Mouse (Mus musculus) ES-Bruce4 (cell line): Measurements from ENCODE around the gene Awat1.

ENCODE experiments used
- CTCF ChIP-seq: IDR thresholded peaks from one replicate; pipeline ENCODE4 v1.8.1; 2011; ENCODE audit warnings: low read depth, low read length
- EP300 ChIP-seq: IDR thresholded peaks from 2 replicates; pipeline ENCODE4 v1.6.1; 2011; ENCODE audit warnings: low read depth, low read length; ENCODE audit not compliant: insufficient read depth

GRCm38 (mm10) chrX:100565696-100566095 is 6.4 kb upstream of the Awat1 start:
- TF ChIP-seq CTCF (no peak), EP300 (no peak)
